Mouse (Mus musculus) embryonic fibroblast, embryonic 13.5 days (primary cell): ENCODE measurements at regions not wholly inside any gene's neighbourhood (a gene's known extent, or its start where the extent isn't known, plus 50 kb on each side); places are given as distances from the start of the nearest gene placed in this dataset.

Source experiments
- H3K27ac ChIP-seq: 2 replicates; pipeline ENCODE4 v1.5.1; 2012; ENCODE audit warnings: low read length, control low read depth, inconsistent platforms; ENCODE audit not compliant: insufficient read depth
- H3K4me1 ChIP-seq: 2 replicates; pipeline ENCODE4 v1.6.1; 2011; ENCODE audit warnings: low read length; ENCODE audit not compliant: control insufficient read depth, insufficient read depth
- H3K4me3 ChIP-seq: 2 replicates; pipeline ENCODE4 v1.5.1; 2011; ENCODE audit warnings: mild to moderate bottlenecking, control low read depth, low read length; ENCODE audit not compliant: insufficient read depth
- CTCF ChIP-seq: IDR thresholded peaks from 2 replicates; pipeline ENCODE4 v1.5.1; 2011; ENCODE audit warnings: mild to moderate bottlenecking, control low read depth, low read length, moderate library complexity, borderline replicate concordance; ENCODE audit not compliant: insufficient read depth
- POLR2A ChIP-seq: IDR thresholded peaks from 2 replicates; pipeline ENCODE4 v1.6.1; 2011; ENCODE audit warnings: low read depth, mild to moderate bottlenecking, control low read depth, low read length, moderate library complexity

DNA sequence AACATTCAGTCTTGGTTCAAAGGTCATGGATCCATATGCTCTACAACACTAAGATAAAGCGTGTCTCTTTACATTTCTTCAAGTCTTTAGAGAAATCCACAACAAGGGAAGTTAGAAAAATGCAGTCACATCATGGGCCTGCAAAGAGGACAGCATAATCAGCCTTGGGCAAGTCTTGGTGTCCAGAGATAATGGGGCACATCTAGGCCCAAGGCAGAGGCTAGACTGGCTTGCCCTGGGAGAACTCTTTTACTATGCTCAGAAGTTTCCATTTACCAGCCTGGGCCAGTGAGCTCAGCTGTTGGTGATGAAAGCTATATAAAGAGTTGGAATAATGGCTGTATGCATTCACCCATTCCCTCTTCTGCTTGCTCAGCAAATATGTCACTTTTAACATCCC is 67.9 kb upstream of the Parp11 start:
- Histone ChIP-seq H3K4me1 (no peaks in the 10 kb centered on the region), H3K4me3 (no peak overlapping the region), H3K27ac (no peak overlapping the region)
- TF ChIP-seq POLR2A, result no peak

- no peak overlapping the region for H3K4me3 ChIP-seq
- H3K27ac ChIP-seq, result no peak overlapping the region
- TF ChIP-seq CTCF (no peak), POLR2A (no peak)
- no peaks in the 10 kb centered on the region for H3K4me1 ChIP-seq
These were observed 67.1 kb upstream of the Parp11 start for GRCm38 (mm10) chr6:127379511-127379910.

DNA sequence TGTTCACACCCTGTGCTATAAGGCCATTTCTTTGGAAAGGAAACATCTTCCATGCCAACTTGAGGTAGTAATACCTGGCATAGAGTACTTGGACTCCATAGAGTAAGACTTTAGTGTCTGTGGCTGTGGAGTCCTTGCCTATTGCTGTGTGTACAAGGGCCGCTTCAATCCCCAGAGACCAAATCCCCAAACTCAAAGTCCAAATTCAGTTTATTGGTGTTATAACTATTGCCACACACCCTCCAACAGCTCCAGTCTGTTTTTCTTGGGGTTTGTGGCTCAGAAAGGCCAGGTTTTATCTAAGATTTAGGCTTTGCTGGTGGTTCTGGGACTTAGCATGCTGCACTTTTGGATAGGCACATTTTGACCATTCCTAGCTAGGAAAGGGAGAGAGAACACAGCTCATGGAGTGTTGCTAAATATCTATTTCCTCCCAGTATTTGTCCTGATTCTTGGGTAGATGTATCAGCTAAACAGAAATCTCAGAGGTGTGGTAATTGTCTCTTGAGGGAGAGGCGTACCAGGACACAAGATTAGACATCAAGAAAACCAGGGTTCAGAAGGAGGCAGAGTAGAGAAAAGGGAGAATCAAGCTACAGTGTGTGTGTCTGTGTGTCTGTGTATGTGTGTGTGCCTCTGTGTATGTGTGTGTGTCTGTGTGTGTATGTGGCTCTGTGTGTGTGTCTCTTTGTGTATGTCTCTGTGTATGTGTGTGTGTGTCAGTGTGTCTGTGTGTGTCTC is 65.3 kb upstream of the Parp11 start:
- 0 out of 2 replicates have a peak, but pooled peaks have one; percentile 2 for TF ChIP-seq CTCF
- TF ChIP-seq POLR2A, result no peak

DNA sequence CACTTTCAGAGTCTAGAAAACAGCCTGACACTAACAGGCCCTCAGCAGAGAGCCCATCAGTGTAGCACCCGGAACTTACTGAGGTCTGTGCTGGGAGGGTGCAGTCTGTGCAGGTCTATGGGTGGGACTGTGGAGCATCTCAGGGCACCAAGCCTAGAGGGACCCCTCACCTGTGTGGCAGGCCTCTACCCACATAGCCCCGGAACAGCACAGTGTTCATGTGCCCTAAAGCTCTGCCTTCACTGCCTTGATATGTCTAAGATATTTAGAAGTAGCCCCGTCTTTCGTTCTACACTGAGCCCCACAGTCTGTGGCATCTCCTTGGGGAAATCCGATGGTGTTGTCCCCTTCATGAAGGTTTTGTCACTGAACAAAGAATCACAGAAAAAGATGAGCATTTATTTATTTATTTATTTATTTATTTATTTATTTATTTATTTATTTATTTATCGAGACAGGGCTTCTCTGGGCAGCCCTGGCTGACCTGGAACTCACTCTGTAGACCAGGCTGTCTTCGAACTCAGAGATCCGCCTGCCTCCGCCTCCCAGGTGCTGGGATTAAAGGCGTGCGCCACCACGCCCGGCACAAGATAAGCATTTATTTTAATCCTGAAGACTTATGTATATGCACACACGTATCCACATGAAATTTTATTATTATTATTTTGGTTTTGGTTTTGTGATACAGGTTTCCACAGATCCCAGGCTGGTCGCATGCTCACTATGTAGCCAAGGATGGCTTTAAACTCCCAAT is 55.2 kb upstream of the Parp11 start:
- Histone ChIP-seq H3K4me3 (no peak overlapping the region), H3K27ac (no peak overlapping the region), H3K4me1 (no peaks in the 10 kb centered on the region)
- TF ChIP-seq CTCF, result no peak
- no peak for TF ChIP-seq POLR2A

More for the DNA sequence above, 65.3 kb upstream of the Parp11 start:
- no peak overlapping the region for H3K4me3 ChIP-seq
- H3K4me1 ChIP-seq, result no peaks in the 10 kb centered on the region
- H3K27ac ChIP-seq, result no peak overlapping the region

GRCm38 (mm10) chr6:127392012-127392798 is 54.4 kb upstream of the Parp11 start:
- Histone ChIP-seq H3K4me1 (no peaks in the 10 kb centered on the region), H3K27ac (no peak overlapping the region), H3K4me3 (no peak overlapping the region)
- no peak for TF ChIP-seq CTCF
- no peak for TF ChIP-seq POLR2A

- Histone ChIP-seq H3K4me1 (no peaks in the 10 kb centered on the region), H3K4me3 (no peak overlapping the region), H3K27ac (no peak overlapping the region)
- TF ChIP-seq POLR2A (no peak), CTCF (no peak)
These were observed 53.9 kb upstream of the Parp11 start for GRCm38 (mm10) chr6:127392799-127393172.

DNA sequence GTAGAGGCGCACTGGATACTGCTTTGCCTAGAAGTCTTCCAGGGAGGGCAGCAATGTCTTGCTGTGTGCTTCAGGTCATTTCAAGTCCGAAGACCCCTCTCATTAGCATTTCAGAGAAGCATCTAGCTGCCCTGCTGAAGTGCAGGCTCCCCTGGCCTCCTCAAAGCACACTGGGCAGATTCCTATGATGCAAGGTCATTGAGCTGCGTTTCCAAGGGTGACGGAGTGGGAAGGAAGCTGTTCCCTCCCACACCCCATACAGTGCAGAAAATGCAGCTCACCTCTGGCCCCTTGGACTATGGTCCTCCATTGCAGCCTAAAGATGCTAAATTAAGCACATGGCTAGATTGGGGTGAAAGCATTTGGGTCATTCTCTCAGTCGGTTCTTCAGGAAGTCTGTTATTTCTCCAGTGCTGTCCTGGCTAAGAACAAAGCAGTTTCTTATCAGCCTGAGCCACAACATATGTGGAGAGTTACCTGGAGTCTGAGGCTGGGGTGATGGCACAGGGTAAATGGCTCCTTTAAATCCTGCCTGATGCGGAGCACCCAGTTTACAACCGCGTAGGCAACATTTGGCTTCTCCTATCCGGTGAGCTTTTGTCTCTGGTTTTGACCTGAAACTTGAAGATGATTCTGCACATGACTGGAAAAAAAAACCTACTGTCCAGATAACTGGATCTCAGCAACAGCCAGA is 52.6 kb upstream of the Parp11 start:
- no peak overlapping the region for H3K4me3 ChIP-seq
- H3K27ac ChIP-seq, result no peak overlapping the region
- TF ChIP-seq POLR2A, result no peak
- TF ChIP-seq CTCF, result no peak
- H3K4me1 ChIP-seq, result no peaks in the 10 kb centered on the region
